Mouse (Mus musculus) liver, embryonic 16.5 days (tissue): ENCODE measurements around the gene Per1. TPM values are rescaled to one million over a fixed set of nuclear protein-coding genes. Genes with fewer than 3 reads are reported as not detected.

Experiments used
- ATAC-seq: fragments of 200-750 bp; cut with Nextera tagmentation; 2 replicates; pipeline ENCODE4 v1.8.0; 2017; ENCODE audit warnings: low read depth, mild to moderate bottlenecking, moderate number of reproducible peaks, moderate library complexity
- H3K27ac ChIP-seq: fragments of 300-500 bp; sonication (generic); 2 replicates; pipeline ENCODE4 v1.5.1; 2014; ENCODE audit warnings: mild to moderate bottlenecking, low read length
- H3K27me3 ChIP-seq: fragments of 300-500 bp; sonication (generic); 2 replicates; pipeline ENCODE4 v1.6.1; 2014; ENCODE audit warnings: low read depth, low read length, mixed read lengths; ENCODE audit not compliant: control insufficient read depth, insufficient read depth
- H3K36me3 ChIP-seq: fragments of 300-500 bp; sonication (generic); 2 replicates; pipeline ENCODE4 v1.6.1; 2014; ENCODE audit warnings: mild to moderate bottlenecking; ENCODE audit not compliant: control insufficient read depth, insufficient read depth
- H3K4me1 ChIP-seq: fragments of 300-500 bp; sonication (generic); 2 replicates; pipeline ENCODE4 v1.6.1; 2014; ENCODE audit warnings: low read depth, low read length, mixed read lengths; ENCODE audit not compliant: control insufficient read depth
- H3K4me2 ChIP-seq: fragments of 300-500 bp; sonication (generic); 2 replicates; pipeline ENCODE4 v1.6.1; 2014; ENCODE audit warnings: low read depth, low read length, mixed read lengths
- H3K4me3 ChIP-seq: fragments of 300-500 bp; sonication (generic); 2 replicates; pipeline ENCODE4 v1.5.1; 2014; ENCODE audit warnings: low read depth, mild to moderate bottlenecking, low read length
- H3K9ac ChIP-seq: fragments of 300-500 bp; sonication (generic); 2 replicates; pipeline ENCODE4 v1.6.1; 2014; ENCODE audit warnings: low read depth, low read length
- H3K9me3 ChIP-seq: fragments of 300-500 bp; sonication (generic); replicated peaks from 2 replicates; pipeline ENCODE4 v1.6.1; 2016; ENCODE audit warnings: low read length; ENCODE audit not compliant: control insufficient read depth
- WGBS: fragments of 180-500 bp; shearing (Covaris S2); extraction: QIAGEN DNeasy Blood & Tissue Kit; methylation state at CpG from one replicate; pipeline ENCODE4 v1.1.7; 2014; ENCODE audit not compliant: insufficient replicate concordance; 5-methylcytosine and 5-hydroxymethylcytosine counted together
- polyA plus RNA-seq: library from polyadenylated mRNA; unstranded; fragments of >200 nt; fragmentation: Nextera tagmentation; extraction: Ambion mirVana; gene quantifications from 2 replicates; pipeline ENCODE4 v1.2.1, GENCODE M21; 2015

Per1 gene
- polyA plus RNA-seq, 1 experiment from 2014 or later, result 8.5 TPM

DNA sequence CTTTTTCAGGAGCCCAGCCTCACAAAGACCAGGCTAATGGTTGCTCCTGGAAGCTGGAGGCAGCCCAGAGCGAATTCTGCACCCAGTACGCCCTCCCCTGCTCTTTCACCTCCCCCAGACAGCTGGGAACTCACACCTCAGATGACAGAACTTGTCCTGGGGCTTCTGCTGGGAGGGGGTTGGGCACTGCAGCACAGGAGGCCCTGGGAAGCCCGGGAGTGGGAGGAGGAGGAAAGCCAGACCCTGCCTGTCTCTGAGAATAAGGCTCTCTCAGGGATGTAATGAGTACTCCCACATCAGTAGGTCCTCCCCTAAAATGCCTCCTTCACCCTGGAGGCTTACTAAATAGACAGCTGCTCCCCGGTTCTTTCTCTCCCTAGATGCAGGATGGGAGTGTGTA, 7.9 kb upstream of the Per1 start:
- Histone ChIP-seq H3K4me2 (no peak overlapping the region), H3K9me3 (no peaks in the 10 kb centered on the region), H3K27me3 (no peaks in the 10 kb centered on the region), H3K4me3 (no peak overlapping the region), H3K9ac (no peak overlapping the region), H3K4me1 (peaks cover 27% of the 10 kb centered on the region), H3K36me3 (peaks cover 6% of the 10 kb centered on the region; the same call in 1 of the 2 replicates), H3K27ac (no peak overlapping the region)
- 43% methylated on average over 4 of the region's 4 CpGs for WGBS
- ATAC-seq, result no peak

DNA sequence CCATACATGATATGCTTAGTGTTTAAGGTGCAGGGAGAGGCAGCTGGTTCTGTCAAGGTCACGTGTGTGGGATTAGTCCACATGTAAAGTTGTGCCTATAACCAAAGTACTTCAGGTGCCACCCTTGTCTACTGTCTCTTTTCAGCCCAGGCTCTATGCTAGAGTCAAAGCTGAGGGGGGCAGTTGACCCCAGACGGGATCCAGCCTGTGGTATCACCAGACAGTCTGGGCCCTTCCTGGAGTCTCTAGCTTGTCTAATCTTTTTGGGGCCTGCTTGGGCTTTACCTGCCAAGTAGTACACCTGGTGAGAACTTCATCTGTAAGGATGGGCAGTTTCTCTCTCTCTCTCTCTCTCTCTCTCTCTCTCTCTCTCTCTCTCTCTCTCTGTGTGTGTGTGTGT, 7.4 kb upstream of the Per1 start:
- 57% methylated on average over 2 of the region's 2 CpGs for WGBS
- ATAC-seq, result no peak
- Histone ChIP-seq H3K36me3 (peaks cover 8% of the 10 kb centered on the region), H3K4me1 (peaks cover 32% of the 10 kb centered on the region), H3K9ac (no peak overlapping the region), H3K4me3 (no peak overlapping the region), H3K27me3 (no peaks in the 10 kb centered on the region), H3K4me2 (no peak overlapping the region), H3K27ac (no peak overlapping the region), H3K9me3 (no peaks in the 10 kb centered on the region)

DNA sequence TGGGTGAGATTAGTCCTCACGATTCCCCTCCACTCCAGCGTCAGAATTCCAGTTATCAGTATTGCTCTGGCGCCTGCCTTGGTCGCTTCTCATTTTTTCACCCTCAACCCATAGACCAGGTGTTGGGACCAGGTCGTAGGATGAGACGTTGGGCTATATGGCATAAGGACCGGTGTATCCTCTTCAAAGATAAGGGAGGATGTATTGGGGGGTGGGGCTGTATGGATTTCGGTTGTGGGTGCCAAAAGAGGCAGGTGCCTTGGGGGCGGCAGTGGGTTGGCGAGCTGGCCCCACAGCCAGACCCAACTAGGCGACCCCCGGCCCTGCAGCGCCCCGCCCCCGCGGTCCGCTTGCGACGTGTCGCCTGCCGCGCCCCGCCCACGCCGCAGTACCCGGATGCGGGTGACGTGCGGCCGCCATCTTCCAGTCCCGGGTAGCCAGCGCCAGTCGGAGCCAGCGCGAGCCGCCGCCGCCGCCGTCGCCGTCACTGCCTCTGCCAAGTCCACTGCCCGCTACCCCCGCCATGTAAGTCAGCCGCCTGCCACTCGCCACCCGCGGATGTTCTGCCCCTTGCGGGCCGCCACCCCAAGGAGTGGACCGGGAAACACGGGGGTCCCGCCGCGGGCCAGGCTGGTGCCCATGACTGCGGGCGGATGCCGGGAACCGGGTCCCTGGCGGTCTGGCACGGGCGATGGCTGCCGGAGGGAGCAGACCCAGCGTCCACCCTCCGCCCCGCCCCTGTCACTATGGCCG, 6.7 kb upstream of the Per1 start, which contains the start of gene Vamp2:
Vamp2 (plus strand) TSS at position 388 of the 753 bp plus-strand sequence.
- peaks cover 35% of the 10 kb centered on the region for H3K4me1 ChIP-seq
- H3K9me3 ChIP-seq, result no peaks in the 10 kb centered on the region
- peaks cover 10% of the 10 kb centered on the region for H3K36me3 ChIP-seq
- peak; percentile 74 for ATAC-seq
- peak within 1 kb of the TSS; percentile 100 for H3K4me3 ChIP-seq
- under 1% methylated on average over 61 of the region's 67 CpGs for WGBS
- peak within 1 kb of the TSS; percentile 95 for H3K27ac ChIP-seq
- H3K9ac ChIP-seq, result peak within 1 kb of the TSS; percentile 100
- H3K4me2 ChIP-seq, result peak within 1 kb of the TSS; percentile 97
- no peaks in the 10 kb centered on the region for H3K27me3 ChIP-seq

GRCm38 (mm10) chr11:69088856-69089615, 6.0 kb upstream of the Per1 start:
- H3K4me3 ChIP-seq, result peak overlapping the region; percentile 100
- peaks cover 10% of the 10 kb centered on the region for H3K36me3 ChIP-seq
- peak overlapping the region; percentile 95 for H3K27ac ChIP-seq
- H3K4me2 ChIP-seq, result peak overlapping the region; percentile 97
- 4% methylated on average over 25 of the region's 25 CpGs for WGBS
- H3K9ac ChIP-seq, result peak overlapping the region; percentile 100
- H3K9me3 ChIP-seq, result no peaks in the 10 kb centered on the region
- H3K4me1 ChIP-seq, result peaks cover 35% of the 10 kb centered on the region
- peak; percentile 82 for ATAC-seq
- no peaks in the 10 kb centered on the region for H3K27me3 ChIP-seq

DNA sequence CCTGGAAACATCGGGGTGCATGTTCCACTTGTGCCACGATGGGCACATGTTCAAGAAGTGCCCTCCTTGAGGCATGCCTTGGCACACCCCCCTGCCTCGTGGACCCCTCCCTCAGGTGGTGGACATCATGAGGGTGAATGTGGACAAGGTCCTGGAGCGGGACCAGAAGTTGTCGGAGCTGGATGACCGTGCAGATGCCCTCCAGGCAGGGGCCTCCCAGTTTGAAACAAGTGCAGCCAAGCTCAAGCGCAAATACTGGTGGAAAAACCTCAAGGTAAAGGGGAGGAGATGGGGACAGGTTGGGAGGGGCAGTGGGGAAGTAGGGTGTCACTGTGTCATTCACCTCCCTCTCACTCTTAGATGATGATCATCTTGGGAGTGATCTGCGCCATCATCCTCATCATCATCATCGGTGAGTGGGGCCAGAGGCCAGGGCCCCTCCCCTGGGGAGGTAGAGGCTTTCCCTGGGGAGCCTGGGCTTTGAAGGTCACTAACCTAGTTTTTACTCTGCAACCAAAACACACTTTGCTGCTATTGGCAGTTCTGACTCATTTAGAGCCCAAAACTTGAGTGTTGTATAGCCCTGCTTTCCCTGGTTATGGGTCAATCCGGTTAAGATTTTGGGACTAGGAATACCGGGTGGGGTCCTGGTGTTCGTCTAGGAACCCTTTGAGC, 5.3 kb upstream of the Per1 start:
- no peaks in the 10 kb centered on the region for H3K9me3 ChIP-seq
- 80% methylated on average over 12 of the region's 12 CpGs for WGBS

DNA sequence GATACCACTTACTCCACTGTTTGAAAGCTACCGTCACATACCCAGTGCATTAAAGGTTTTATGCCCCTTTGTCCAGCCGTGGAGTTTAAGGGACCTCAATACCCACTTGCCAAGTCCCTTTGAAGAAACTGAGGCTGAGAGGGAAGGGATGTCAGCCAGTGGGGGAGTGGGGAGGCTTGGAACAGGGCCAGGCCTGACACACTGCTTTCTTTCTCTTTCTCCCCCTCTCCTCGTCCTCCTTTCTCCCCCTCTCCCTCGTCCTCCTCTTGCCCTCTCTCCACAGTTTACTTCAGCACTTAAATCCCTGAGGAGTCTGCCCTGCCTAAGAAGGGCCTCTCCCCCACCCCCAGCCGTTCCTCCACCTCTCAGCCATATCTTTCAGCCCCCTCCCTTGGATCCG, 4.7 kb upstream of the Per1 start:
- 64% methylated on average over 6 of the region's 6 CpGs for WGBS
- Histone ChIP-seq H3K27me3 (no peaks in the 10 kb centered on the region), H3K36me3 (peaks cover 10% of the 10 kb centered on the region), H3K9ac (peak overlapping the region; percentile 100; the same call in 1 of the 2 replicates), H3K27ac (no peak overlapping the region), H3K4me1 (peaks cover 42% of the 10 kb centered on the region), H3K4me2 (no peak overlapping the region), H3K9me3 (no peaks in the 10 kb centered on the region), H3K4me3 (no peak overlapping the region)
- no peak for ATAC-seq

More for the DNA sequence above, 5.3 kb upstream of the Per1 start:
- Histone ChIP-seq H3K27me3 (no peaks in the 10 kb centered on the region), H3K36me3 (peaks cover 10% of the 10 kb centered on the region), H3K4me1 (peaks cover 39% of the 10 kb centered on the region), H3K9ac (peak overlapping the region; percentile 100), H3K27ac (peak overlapping the region; percentile 95), H3K4me2 (peak overlapping the region; percentile 97), H3K4me3 (peak overlapping the region; percentile 100)
- no peak for ATAC-seq

GRCm38 (mm10) chr11:69091566-69092385, 3.2 kb upstream of the Per1 start:
- no peak for ATAC-seq
- WGBS, result 56% methylated on average over 7 of the region's 7 CpGs
- no peak overlapping the region for H3K4me2 ChIP-seq
- peaks cover 55% of the 10 kb centered on the region for H3K4me1 ChIP-seq
- no peak overlapping the region for H3K4me3 ChIP-seq
- H3K27ac ChIP-seq, result no peak overlapping the region
- peaks cover 10% of the 10 kb centered on the region for H3K36me3 ChIP-seq
- no peak overlapping the region for H3K9ac ChIP-seq
- no peaks in the 10 kb centered on the region for H3K27me3 ChIP-seq
- no peaks in the 10 kb centered on the region for H3K9me3 ChIP-seq

DNA sequence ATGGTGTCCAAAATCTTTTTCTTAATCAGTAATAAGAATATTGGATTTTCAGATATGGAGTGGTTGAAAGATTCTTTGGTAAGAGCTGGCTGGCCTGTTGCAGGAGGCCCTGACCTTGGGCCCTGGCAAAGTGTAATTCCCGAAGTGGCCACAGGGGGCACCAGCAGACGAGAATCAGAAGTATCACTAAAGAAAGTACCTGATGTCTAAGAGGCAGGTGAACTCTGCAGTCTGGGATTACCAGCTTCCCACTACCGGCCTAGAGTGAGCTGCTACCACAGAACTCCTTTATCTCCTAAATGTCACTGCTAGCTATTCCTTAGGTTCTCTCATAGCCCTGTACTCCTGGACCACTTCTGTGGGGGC, 2.6 kb upstream of the Per1 start:
- H3K4me1 ChIP-seq, result peaks cover 60% of the 10 kb centered on the region
- no peaks in the 10 kb centered on the region for H3K27me3 ChIP-seq
- H3K9me3 ChIP-seq, result no peaks in the 10 kb centered on the region
- ATAC-seq, result no peak
- H3K36me3 ChIP-seq, result peaks cover 10% of the 10 kb centered on the region
- no peak overlapping the region for H3K9ac ChIP-seq
- no peak overlapping the region for H3K27ac ChIP-seq
- no peak overlapping the region for H3K4me3 ChIP-seq
- no peak overlapping the region for H3K4me2 ChIP-seq
- 1% methylated on average over 3 of the region's 3 CpGs for WGBS
